Mouse (Mus musculus) hindbrain, embryonic 14.5 days (tissue): ENCODE measurements at regions not wholly inside any gene's neighbourhood (a gene's known extent, or its start where the extent isn't known, plus 50 kb on each side); places are given as distances from the start of the nearest gene placed in this dataset.

Experiments
- ATAC-seq: fragments of 200-750 bp; cut with Nextera tagmentation; 2 replicates; pipeline ENCODE4 v1.8.0; 2017; ENCODE audit warnings: moderate number of reproducible peaks, mild to moderate bottlenecking, moderate TSS enrichment, moderate library complexity; ENCODE audit not compliant: low FRiP score
- DNase-seq: peaks from one replicate; pipeline ENCODE4 v3.0.0-alpha.2; 2015; ENCODE audit warnings: low spot score
- H3K27ac ChIP-seq: fragments of 300-500 bp; sonication (generic); 2 replicates; pipeline ENCODE4 v1.5.1; 2014; ENCODE audit warnings: mild to moderate bottlenecking, moderate library complexity
- H3K27me3 ChIP-seq: fragments of 300-500 bp; sonication (generic); 2 replicates; pipeline ENCODE4 v1.6.1; 2014; ENCODE audit warnings: mild to moderate bottlenecking, low read length, mixed read lengths; ENCODE audit not compliant: control insufficient read depth, insufficient read depth
- H3K36me3 ChIP-seq: fragments of 300-500 bp; sonication (generic); replicated peaks from 2 replicates; pipeline ENCODE4 v1.6.1; 2014; ENCODE audit not compliant: control insufficient read depth, insufficient read depth
- H3K4me1 ChIP-seq: fragments of 300-500 bp; sonication (generic); replicated peaks from 2 replicates; pipeline ENCODE4 v1.6.1; 2014; ENCODE audit warnings: antibody characterized with exemption, low read length, mixed read lengths; ENCODE audit not compliant: control insufficient read depth, insufficient read depth
- H3K4me2 ChIP-seq: fragments of 300-500 bp; sonication (generic); replicated peaks from 2 replicates; pipeline ENCODE4 v1.6.1; 2014; ENCODE audit warnings: mild to moderate bottlenecking, moderate library complexity
- H3K4me3 ChIP-seq: fragments of 300-500 bp; sonication (generic); replicated peaks from 2 replicates; pipeline ENCODE4 v1.5.1; 2014; ENCODE audit warnings: mild to moderate bottlenecking, low read length
- H3K9ac ChIP-seq: fragments of 300-500 bp; sonication (generic); 2 replicates; pipeline ENCODE4 v1.6.1; 2014
- H3K9me3 ChIP-seq: fragments of 300-500 bp; sonication (generic); 2 replicates; pipeline ENCODE4 v1.6.1; 2016; ENCODE audit warnings: low read length; ENCODE audit not compliant: control insufficient read depth
- WGBS: fragments of 180-500 bp; shearing (Covaris S2); extraction: QIAGEN DNeasy Blood & Tissue Kit; methylation state at CpG from one replicate; pipeline ENCODE4 v1.1.7; 2014; 5-methylcytosine and 5-hydroxymethylcytosine counted together

- 83% methylated on average over 7 of the region's 7 CpGs for WGBS
- DNase-seq (no peak), ATAC-seq (no peak)
- H3K4me3 ChIP-seq: no peak overlapping the region
- no peaks in the 10 kb centered on the region for H3K4me1 ChIP-seq
- H3K27me3 ChIP-seq: no peaks in the 10 kb centered on the region
- H3K27ac ChIP-seq: no peak overlapping the region
- no peaks in the 10 kb centered on the region for H3K36me3 ChIP-seq
- no peaks in the 10 kb centered on the region for H3K9me3 ChIP-seq
- no peak overlapping the region for H3K9ac ChIP-seq
- H3K4me2 ChIP-seq: no peak overlapping the region
These were observed 54.3 kb upstream of the Dlg1 start for GRCm38 (mm10) chr16:31608964-31609363.

GRCm38 (mm10) chr16:31609394-31610172, 53.7 kb upstream of the Dlg1 start:
- no peak for ATAC-seq
- Histone ChIP-seq H3K4me3 (no peak overlapping the region), H3K4me2 (no peak overlapping the region), H3K27ac (no peak overlapping the region), H3K4me1 (no peaks in the 10 kb centered on the region), H3K9me3 (no peaks in the 10 kb centered on the region), H3K27me3 (no peaks in the 10 kb centered on the region), H3K36me3 (no peaks in the 10 kb centered on the region), H3K9ac (no peak overlapping the region)
- no peak for DNase-seq
- WGBS: 89% methylated on average over 10 of the region's 10 CpGs
